Mouse (Mus musculus) erythroblast, adult 5-6 weeks (primary cell): ENCODE data around the gene Egfr. TPM values are rescaled to one million over a fixed set of nuclear protein-coding genes. Genes with fewer than 3 reads are reported as not detected.

Source experiments
- ATAC-seq: replicated peaks from 2 replicates; pipeline ENCODE4 v1.8.0; 2016; ENCODE audit warnings: moderate number of reproducible peaks, mild to moderate bottlenecking, moderate TSS enrichment, inconsistent platforms; ENCODE audit not compliant: poor library complexity, low FRiP score, severe bottlenecking
- total RNA-seq, 2 experiments: library from RNA; stranded (forward) in 1 of 2; stranded (reverse) in 1 of 2; fragments of 150-400 nt in 1 of 2; fragments of 200-764, 138-1000 nt in 1 of 2; gene quantifications; 2 replicates each; pipeline versions ENCODE4 v1.2.3 to v1.2.4; 2015 to 2017; ENCODE audit warnings: low replicate concordance in 2 of 2

Egfr gene
- total RNA-seq, 2 experiments from 2014 or later = 0.51 TPM; not detected in 1

- no peak for ATAC-seq
Observed at GRCm38 (mm10) chr11:16820138-16820537, 68.1 kb downstream of the Egfr start.

DNA sequence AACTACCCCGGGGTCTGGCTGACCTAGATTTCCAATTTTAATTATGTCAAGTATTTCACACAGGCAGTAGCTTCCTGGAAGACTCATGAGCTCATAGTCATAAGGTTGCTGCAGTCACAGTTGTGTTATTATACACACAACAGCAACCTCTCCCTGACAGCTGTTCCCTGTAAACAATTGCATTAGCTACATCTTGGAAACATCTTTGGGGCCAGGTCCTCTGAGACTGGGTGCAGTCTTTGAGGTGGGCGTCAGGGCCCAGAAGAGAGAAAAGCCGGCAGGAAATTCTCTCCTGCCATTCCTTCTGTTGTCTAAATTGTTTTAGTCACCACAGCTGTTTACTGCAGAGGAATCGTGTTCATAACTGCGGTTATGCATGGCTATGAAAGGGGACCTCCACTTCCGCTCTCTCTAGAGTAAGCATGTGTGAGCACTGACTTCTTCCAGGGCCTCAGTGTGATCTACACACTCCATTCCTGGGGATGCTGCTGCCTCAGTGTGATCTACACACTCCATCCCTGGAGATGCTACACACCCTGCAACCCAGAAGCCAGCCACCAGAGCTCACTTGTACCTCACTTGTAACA, 69.8 kb downstream of the Egfr start:
- ATAC-seq = no peak

- ATAC-seq = no peak
Observed at GRCm38 (mm10) chr11:16823830-16824545, 72.0 kb downstream of the Egfr start.

DNA sequence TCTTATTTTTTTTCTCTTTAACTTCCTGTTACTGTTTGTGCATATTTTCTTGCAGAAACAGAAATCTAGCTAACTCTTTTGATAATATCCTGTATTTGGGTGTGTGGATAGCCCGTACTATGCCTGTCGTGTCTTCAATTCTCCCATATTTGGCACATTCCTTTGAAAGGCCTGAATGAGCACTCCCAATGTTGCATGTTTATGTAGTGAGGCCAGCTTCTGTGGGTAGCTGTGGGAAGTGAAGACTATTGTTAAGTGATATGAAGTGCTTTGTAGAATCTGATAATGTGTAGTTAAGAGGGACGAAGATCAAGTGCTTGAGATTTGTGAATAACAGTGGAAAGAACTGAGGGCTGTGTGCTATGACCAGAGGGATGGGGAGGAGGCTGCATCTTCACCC, 77.5 kb downstream of the Egfr start:
- no peak for ATAC-seq

DNA sequence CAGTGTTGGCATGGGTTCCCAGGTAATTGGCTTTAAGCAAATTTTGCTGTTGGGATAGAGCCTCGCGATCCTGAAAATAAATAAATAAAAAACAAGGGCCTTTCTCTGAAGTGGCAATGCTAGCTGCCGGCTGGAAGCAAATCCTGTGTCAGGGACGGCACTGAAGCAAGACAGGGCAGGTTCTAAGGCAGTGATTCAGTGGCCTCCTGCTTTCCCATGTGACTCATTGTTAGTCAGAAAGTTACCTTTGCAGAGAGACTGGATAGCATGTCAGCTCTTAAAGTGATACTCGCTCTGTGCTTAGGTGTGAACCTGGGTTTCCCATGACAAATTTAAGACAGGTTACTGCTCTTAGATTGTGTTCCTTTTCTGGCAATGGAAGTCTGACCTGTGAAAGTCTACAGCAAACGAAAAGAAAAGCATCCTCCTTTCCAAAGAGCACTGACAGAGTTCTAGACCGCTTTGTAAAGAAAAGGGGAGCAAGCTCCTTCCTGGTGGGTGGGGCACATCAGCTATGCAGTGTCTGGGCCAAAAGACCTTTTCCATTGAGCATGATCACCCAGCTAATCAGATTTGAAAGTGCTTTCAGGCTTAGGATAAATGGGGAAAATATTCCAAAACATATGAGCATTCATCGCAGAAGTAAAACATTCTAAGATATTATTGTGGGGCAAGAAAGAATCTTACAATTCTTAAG, 78.7 kb downstream of the Egfr start:
- ATAC-seq = no peak

- no peak for ATAC-seq
Observed at GRCm38 (mm10) chr11:16831974-16832464, 80.0 kb downstream of the Egfr start.

DNA sequence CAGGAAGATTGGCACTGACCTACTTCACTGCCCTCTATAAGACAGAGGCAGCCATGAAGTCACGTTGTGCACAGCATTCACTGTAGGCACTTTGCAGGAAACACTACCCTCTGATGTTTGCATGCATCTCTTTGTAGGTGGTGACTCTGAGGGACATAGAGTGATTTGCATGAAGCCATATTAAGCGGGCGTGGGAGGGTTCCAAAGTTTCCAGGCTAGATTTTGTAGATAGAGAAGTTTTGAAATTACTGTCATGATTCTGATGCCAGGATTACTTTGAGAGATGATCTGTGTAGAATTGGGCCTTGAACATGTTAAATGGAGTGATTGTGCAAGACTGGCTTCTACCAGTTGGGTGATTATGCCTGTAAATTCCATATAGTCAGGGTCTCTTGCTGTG, 86.8 kb downstream of the Egfr start:
- no peak for ATAC-seq

DNA sequence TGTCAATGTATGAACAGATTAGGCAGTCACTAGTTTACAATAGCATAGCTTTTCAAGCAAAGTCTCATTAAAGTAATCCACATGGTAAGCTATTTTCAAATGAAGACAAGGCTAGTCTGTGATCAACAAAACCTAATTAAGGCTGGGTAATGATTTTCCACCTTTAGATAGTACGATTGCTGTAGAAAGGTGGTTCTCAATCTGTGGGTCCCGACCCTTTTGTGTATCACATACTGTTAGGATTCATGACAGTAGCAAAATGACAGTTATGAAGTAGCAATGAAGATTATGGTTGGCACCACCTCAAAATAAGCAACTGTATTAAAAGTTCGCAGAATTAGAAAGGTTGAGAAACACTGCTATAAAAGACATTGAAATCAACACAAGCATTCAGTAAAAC, 90.9 kb downstream of the Egfr start:
- no peak for ATAC-seq

DNA sequence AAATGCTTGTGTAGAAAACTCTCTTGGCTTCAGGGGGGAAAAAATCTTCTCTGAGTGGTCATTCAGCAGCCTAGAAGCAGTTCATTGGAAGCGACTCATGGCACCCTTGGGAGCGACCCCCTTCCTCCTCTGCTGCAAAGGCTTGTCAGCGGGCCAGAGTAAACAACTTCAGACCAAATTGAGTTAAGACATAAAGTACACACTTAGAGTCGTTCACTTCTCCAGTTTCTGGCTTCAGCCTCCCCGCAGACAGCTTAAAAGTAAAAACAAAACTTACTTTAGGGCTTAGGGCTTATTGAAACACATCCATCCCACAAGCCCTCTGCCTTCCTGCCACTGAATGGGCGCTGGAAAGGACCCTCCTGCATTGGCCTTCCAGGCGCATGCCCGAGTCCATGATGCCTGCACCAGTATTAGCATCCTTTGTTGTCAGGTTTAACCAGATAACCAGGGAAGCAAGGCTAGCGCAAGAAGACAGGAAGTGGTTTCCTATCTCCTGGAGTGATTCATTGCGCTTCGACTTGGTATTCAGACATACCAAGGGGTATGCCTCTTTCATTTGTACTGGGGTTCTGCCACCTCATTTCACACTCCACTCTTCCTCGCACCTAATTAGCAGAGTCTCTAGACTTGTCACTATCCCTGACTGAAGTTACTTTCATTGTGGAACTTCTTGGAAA, 92.0 kb downstream of the Egfr start:
- no peak for ATAC-seq

GRCm38 (mm10) chr11:16848881-16849280, 96.9 kb downstream of the Egfr start:
- ATAC-seq = no peak

DNA sequence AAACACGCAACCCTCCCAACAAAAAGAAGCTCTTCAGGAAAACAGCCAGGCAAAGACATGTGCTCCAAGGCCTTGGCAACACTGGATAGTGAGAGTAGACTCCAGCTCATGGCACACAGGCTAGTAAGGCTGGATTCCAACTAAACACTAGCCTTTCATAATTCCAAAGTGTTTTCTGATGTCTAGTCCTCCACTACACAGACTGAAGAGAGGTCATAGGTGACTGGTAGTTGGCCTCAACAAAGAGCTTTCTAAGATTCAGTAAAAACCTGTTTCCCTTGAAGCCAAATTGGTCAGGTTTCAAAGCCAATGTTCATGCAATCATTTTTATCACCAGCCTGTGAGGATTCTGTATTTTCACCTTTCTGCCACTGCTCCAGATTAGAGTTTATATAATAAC, 99.4 kb downstream of the Egfr start:
- no peak for ATAC-seq

GRCm38 (mm10) chr11:16854111-16854510, 102.1 kb downstream of the Egfr start:
- no peak for ATAC-seq

- no peak for ATAC-seq
Observed at GRCm38 (mm10) chr11:16857346-16857745, 105.3 kb downstream of the Egfr start.

DNA sequence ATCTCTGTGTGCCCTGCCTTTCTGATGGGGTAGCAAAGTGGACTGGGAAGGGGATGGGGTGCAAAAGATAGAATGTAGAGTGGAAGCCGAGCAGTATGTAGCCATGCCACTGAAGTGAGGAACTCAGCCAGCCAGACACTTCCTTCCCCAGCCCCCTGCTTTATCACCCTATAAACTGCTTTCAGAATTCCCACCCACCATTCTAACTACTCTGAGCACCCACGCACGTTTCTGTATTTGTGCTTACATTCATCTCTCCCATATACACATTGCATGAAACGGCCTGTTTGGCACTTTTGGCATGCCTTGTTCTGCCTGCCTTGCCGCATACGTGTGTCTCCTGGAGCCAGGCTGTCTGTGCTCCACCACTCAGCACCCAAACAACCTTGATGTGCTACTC, 109.0 kb downstream of the Egfr start:
- ATAC-seq = no peak

DNA sequence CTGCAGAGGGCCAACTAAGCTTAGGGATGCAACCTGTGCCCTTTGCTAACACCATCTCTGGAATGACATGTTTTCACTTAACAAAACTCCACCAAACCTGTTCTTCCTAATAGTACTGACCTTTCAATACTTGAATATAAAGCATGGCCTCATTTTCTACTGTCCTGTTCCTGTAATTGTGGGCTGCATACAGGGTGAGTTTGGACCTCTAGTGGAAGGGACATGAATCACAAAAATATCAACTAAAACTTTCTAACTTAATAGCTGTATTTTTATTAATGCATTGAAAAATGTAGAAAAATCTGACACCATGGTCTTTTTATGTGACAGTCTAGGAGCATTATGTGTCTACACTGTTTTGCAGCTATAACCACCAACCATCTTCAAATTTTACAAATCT, 111.5 kb downstream of the Egfr start:
- no peak for ATAC-seq

DNA sequence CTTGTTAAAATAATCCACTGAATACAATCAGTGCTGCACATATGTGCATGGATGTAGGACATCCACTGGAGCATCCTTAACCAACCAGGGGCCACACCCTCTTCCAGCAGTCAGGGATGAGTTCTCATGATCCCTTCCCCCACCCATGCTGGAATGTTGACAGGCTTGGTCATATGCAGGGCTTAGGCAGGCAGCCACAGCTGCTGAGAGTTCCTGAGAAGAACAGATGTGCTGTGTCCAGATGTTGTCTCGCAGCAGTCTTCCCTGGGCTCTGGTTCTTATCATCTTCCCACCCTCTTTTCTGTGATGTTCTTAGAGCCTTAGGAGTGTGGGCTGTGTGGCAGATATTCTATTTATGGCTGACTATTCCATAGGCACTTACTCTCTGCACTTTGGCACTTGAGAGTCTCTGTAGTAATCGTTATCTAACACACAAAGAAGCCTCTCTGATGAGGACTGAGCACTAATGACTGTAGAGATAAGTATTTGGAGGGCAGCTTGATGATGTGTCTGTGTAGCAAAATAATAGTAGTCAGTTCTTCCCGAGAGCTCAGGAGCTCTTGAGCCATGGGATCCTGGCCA, 113.1 kb downstream of the Egfr start:
- ATAC-seq = no peak

DNA sequence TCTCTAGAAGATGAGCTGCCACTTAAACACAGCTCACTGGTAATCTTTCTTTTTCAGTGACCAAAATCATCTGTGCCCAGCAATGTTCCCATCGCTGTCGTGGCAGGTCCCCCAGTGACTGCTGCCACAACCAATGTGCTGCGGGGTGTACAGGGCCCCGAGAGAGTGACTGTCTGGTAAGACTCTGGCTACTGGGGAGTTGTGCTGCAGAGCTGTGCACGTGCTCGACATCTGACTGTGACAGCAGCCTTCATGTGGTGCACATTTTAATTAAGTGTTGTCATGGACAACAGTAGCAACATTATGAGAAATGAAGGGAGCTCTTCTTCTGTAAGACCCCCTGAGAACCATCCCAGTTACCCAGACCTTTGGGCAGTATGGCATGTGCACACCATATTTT, 116.0 kb downstream of the Egfr start:
- ATAC-seq = no peak

- no peak for ATAC-seq
Observed at GRCm38 (mm10) chr11:16869506-16869905, 117.5 kb downstream of the Egfr start.

- no peak for ATAC-seq
Observed at GRCm38 (mm10) chr11:16871120-16871519, 119.1 kb downstream of the Egfr start.

DNA sequence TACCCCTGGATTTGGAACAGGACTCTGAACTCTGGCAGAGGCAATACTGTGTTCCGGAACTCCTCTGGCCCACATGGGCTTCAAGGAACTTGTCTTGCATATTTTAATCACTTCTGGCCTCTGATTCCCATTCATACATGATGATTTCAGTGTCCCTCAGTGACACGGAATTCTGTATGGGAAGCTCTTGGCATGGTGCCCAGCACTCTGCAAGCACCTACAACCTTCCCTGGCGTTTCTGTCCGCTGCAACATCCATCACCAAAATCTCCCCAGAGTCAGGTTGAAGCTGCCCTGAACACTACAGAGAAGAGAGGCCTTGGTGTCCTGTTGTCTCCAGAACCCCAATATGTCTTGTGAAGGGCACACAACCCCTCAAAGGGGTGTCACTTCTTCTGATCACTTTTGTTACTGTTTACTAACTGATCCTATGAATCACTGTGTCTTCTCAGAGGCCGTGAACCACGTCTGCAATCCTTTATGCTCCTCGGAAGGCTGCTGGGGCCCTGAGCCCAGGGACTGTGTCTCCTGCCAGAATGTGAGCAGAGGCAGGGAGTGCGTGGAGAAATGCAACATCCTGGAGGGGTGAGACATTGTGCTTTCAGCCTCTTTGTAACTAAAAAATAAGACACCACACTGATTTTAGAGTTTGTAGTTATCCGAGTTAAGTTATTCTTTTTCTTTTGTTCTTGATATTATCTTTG, 125.8 kb downstream of the Egfr start:
- no peak for ATAC-seq
